Comparison of ENCODE assay signal across 9 mouse cellular contexts in genomic region chr7:96651626-96652341, GRCm38 (mm10).
DNase-seq lines count a peak whose midpoint lies in the region; ATAC-seq and TF ChIP-seq lines count a peak whose summit lies in the region.
"Had no signal": no experiment of that assay in that cellular context is flagged by ENCODE, and none has a peak within 500 bp of the region (broad histone marks: within the 10 kb centered on the region; RNA-seq: fewer than 3 reads in every experiment).

No protein-coding gene starts in this region.

- TF ChIP-seq CTCF in liver, postnatal 0 days (IDR thresholded peaks at IDR 0.05; ENCODE audit: low read depth): no peak

- peak; percentile 49; the same call in 1 of the 2 replicates for ATAC-seq in neural tube, embryonic 11.5 days (ENCODE audit: insufficient read depth, low FRiP score, low TSS enrichment)
- peak; percentile 78 for ATAC-seq in forebrain, embryonic 14.5 days
- no peak for ATAC-seq in megakaryocyte, adult 5-6 weeks (ENCODE audit: poor library complexity, severe bottlenecking)
- ATAC-seq in liver, postnatal 0 days: no peak

- H3K27ac ChIP-seq in neural tube, embryonic 11.5 days (ENCODE audit: low read depth, low read length): peak overlapping the region; percentile 23; the same call in 1 of the 2 replicates
- peak overlapping the region; percentile 72; the same call in 1 of the 2 replicates for H3K27ac ChIP-seq in forebrain, embryonic 14.5 days (ENCODE audit: low read depth, low read length)
- no peak overlapping the region for H3K27ac ChIP-seq in liver, postnatal 0 days (ENCODE audit: low read depth)

- no peak for TF ChIP-seq EP300 in liver, postnatal 0 days (IDR thresholded peaks at IDR 0.05; ENCODE audit: low read depth)

- H3K9me3 ChIP-seq in neural tube, embryonic 11.5 days (ENCODE audit: control insufficient read depth, low read length): no peaks in the 10 kb centered on the region; the same call in 1 of the 2 replicates
- no peaks in the 10 kb centered on the region for H3K9me3 ChIP-seq in forebrain, embryonic 14.5 days (replicated peaks; ENCODE audit: control insufficient read depth, low read length)
- no peaks in the 10 kb centered on the region for H3K9me3 ChIP-seq in liver, postnatal 0 days (ENCODE audit: low read length)

- DNase-seq in neural tube, embryonic 11.5 days (ENCODE audit: low spot score): peak; percentile 38
- DNase-seq in neural tube, embryonic 10.5 days (ENCODE audit: extremely low spot score, low spot score): no peak
- DNase-seq in forebrain, embryonic 14.5 days (ENCODE audit: low spot score): peak; percentile 78
- DNase-seq in left cerebral cortex, postnatal 36 days (ENCODE audit: low spot score in 2 of 2): peak; percentile 49 to 71
- DNase-seq in retina, postnatal 1 day: peak; percentile 63
- no peak for DNase-seq in liver, postnatal 0 days
- no peak for DNase-seq in c-Kit-positive CD71-positive TER-119-positive erythroid progenitor cells, embryonic 14.5 days (ENCODE audit: low spot score)
- DNase-seq: thymus, adult 18-20 months had no signal

- H3K4me1 ChIP-seq in neural tube, embryonic 11.5 days (ENCODE audit: control insufficient read depth, insufficient read depth, low read length): peaks cover 44% of the 10 kb centered on the region
- H3K4me1 ChIP-seq in forebrain, embryonic 14.5 days (ENCODE audit: control insufficient read depth, insufficient read depth, low read length): peaks cover 36% of the 10 kb centered on the region
- H3K4me1 ChIP-seq in liver, postnatal 0 days (ENCODE audit: insufficient read depth): no peaks in the 10 kb centered on the region

- no peaks in the 10 kb centered on the region for H3K27me3 ChIP-seq in neural tube, embryonic 11.5 days (ENCODE audit: control insufficient read depth, insufficient read depth, low read length)
- H3K27me3 ChIP-seq in forebrain, embryonic 14.5 days (replicated peaks; ENCODE audit: control insufficient read depth, insufficient read depth, low read length): 0 out of 2 replicates have a peak, but pooled peaks cover 3% of the 10 kb centered on the region
- H3K27me3 ChIP-seq in liver, postnatal 0 days (ENCODE audit: insufficient read depth, low read length): 0 out of 2 replicates have a peak, but pooled peaks cover 3% of the 10 kb centered on the region

- 20% methylated on average over 6 of the region's 6 CpGs for WGBS in neural tube, embryonic 11.5 days
- WGBS in forebrain, embryonic 14.5 days: 33% methylated on average over 6 of the region's 6 CpGs
- 43% methylated on average over 6 of the region's 6 CpGs for WGBS in liver, postnatal 0 days (ENCODE audit: insufficient replicate concordance)

- peak overlapping the region; percentile 19; the same call in 1 of the 2 replicates for H3K9ac ChIP-seq in neural tube, embryonic 11.5 days (ENCODE audit: low read length)
- H3K9ac ChIP-seq in forebrain, embryonic 14.5 days (ENCODE audit: low read length): no peak overlapping the region
- no peak overlapping the region for H3K9ac ChIP-seq in liver, postnatal 0 days (replicated peaks)

- intact Hi-C loops in left cerebral cortex, postnatal 36 days (cut with DNase I): no loop called here

- no peak overlapping the region for H3K4me2 ChIP-seq in neural tube, embryonic 11.5 days (ENCODE audit: low read depth)
- H3K4me2 ChIP-seq in forebrain, embryonic 14.5 days (ENCODE audit: low read length): no peak overlapping the region
- H3K4me2 ChIP-seq in liver, postnatal 0 days (ENCODE audit: low read depth, low read length): no peak overlapping the region

- H3K36me3 ChIP-seq in neural tube, embryonic 11.5 days (ENCODE audit: control insufficient read depth, insufficient read depth, low read length): no peaks in the 10 kb centered on the region
- no peaks in the 10 kb centered on the region for H3K36me3 ChIP-seq in forebrain, embryonic 14.5 days (ENCODE audit: control insufficient read depth, insufficient read depth, low read length)
- H3K36me3 ChIP-seq in liver, postnatal 0 days (replicated peaks; ENCODE audit: insufficient read depth, low read length): no peaks in the 10 kb centered on the region

- no peak overlapping the region for H3K4me3 ChIP-seq in neural tube, embryonic 11.5 days (ENCODE audit: low read depth, low read length)
- no peak overlapping the region for H3K4me3 ChIP-seq in forebrain, embryonic 14.5 days (ENCODE audit: low read depth, low read length)
- no peak overlapping the region for H3K4me3 ChIP-seq in liver, postnatal 0 days (ENCODE audit: low read depth, low read length)

Comparison
In these comparisons a context has a peak if more than half of its experiments do, and no peak if none do; other contexts are left out.
1. DNase-seq: peak in neural tube, embryonic 11.5 days (single experiment), forebrain, embryonic 14.5 days (single experiment), left cerebral cortex, postnatal 36 days (2 of 2) and retina, postnatal 1 day (single experiment); none in neural tube, embryonic 10.5 days (single experiment), liver, postnatal 0 days (single experiment) and c-Kit-positive CD71-positive TER-119-positive erythroid progenitor cells, embryonic 14.5 days (single experiment).
2. ATAC-seq: peak in neural tube, embryonic 11.5 days (single experiment) and forebrain, embryonic 14.5 days (single experiment); none in megakaryocyte, adult 5-6 weeks (single experiment) and liver, postnatal 0 days (single experiment).